In the genomic region with DNA sequence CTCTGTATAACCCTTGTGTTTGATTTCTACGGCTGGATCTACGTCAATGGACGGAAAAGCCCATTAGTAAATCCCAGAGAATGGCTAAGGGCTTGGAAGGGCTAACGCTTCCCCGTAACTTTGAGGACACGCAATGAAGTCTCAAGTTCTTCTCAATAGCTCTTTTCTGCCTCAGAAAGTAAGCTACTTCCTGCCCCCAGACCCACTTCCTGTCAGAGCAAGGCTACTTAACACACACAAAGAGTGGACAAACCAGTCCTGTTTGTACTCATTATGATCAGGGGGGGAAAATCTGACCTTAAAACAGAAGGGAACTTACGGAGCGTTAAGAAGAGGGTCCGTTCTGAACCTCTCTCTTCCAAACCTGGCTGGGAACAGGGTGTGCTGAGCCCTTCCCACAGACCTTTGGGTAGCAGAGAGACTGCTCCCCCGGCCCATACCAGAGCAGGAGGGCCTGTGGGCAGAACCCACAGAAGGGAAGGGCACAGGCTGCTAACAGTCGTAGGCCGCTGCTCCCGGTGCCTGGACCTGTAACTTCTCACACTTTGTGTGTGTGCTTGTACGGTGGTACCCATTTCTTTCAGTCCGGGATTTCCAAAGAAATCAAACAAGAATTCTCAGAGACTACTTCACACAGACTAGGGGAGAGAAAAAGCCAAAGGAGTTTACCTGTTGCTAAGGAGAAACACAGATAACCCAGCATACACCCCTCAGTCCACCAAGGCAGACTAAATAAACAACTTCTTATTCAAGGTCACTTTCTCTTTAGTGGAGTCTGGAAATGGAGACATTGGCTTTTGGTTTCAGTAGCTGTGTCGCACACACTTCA, we compare ENCODE assay signal across 11 mouse cellular contexts. TPM values are rescaled to one million over a fixed set of nuclear protein-coding genes. Genes with fewer than 3 reads are reported as not detected.
DNase-seq lines count a peak whose midpoint lies in the region; ATAC-seq and TF ChIP-seq lines count a peak whose summit lies in the region.
"Had no signal": no experiment of that assay in that cellular context is flagged by ENCODE, and none has a peak within 500 bp of the region (broad histone marks: within the 10 kb centered on the region; RNA-seq: fewer than 3 reads in every experiment).

No protein-coding gene starts in this region.

- H3K9ac ChIP-seq in heart, embryonic 13.5 days, result peak overlapping the region; percentile 44; the same call in 1 of the 2 replicates
- no peak overlapping the region for H3K9ac ChIP-seq in liver, postnatal 0 days (replicated peaks)
- no peak overlapping the region for H3K9ac ChIP-seq in liver, embryonic 12.5 days
- 0 out of 2 replicates have a peak overlapping the region, but pooled peaks have one; percentile 24 for H3K9ac ChIP-seq in ES-Bruce4 (ENCODE audit: low read depth, poor library complexity, severe bottlenecking)
- H3K9ac ChIP-seq in limb, embryonic 15.5 days, result no peak overlapping the region
- H3K9ac ChIP-seq: hindbrain, embryonic 12.5 days had no signal

- peak overlapping the region; percentile 55; the same call in 1 of the 2 replicates for H3K27ac ChIP-seq in heart, embryonic 13.5 days (replicated peaks)
- peak overlapping the region; percentile 22; the same call in 1 of the 2 replicates for H3K27ac ChIP-seq in liver, postnatal 0 days (ENCODE audit: low read depth)
- H3K27ac ChIP-seq in liver, embryonic 12.5 days, result no peak overlapping the region
- H3K27ac ChIP-seq in ES-Bruce4 (ENCODE audit: insufficient read depth, low read length), result peak overlapping the region; percentile 10; the same call in 1 of the 2 replicates
- 0 out of 2 replicates have a peak overlapping the region, but pooled peaks have one; percentile 43 for H3K27ac ChIP-seq in limb, embryonic 15.5 days
- H3K27ac ChIP-seq: hindbrain, embryonic 12.5 days had no signal

- H3K27me3 ChIP-seq in heart, embryonic 13.5 days (replicated peaks), result no peaks in the 10 kb centered on the region
- no peaks in the 10 kb centered on the region for H3K27me3 ChIP-seq in liver, postnatal 0 days (ENCODE audit: insufficient read depth, low read length)
- H3K27me3 ChIP-seq in liver, embryonic 12.5 days (replicated peaks), result no peaks in the 10 kb centered on the region
- no peaks in the 10 kb centered on the region for H3K27me3 ChIP-seq in ES-Bruce4 (ENCODE audit: control insufficient read depth, insufficient read depth, low read length, poor library complexity, severe bottlenecking)
- no peaks in the 10 kb centered on the region for H3K27me3 ChIP-seq in limb, embryonic 15.5 days
- H3K27me3 ChIP-seq: hindbrain, embryonic 12.5 days had no signal

- peaks cover 93% of the 10 kb centered on the region for H3K4me1 ChIP-seq in heart, embryonic 13.5 days
- peaks cover 15% of the 10 kb centered on the region for H3K4me1 ChIP-seq in liver, postnatal 0 days (ENCODE audit: insufficient read depth)
- peaks cover 85% of the 10 kb centered on the region for H3K4me1 ChIP-seq in liver, embryonic 12.5 days
- peaks cover 18% of the 10 kb centered on the region for H3K4me1 ChIP-seq in ES-Bruce4 (ENCODE audit: control insufficient read depth, insufficient read depth, low read length)
- H3K4me1 ChIP-seq in limb, embryonic 15.5 days, result peaks cover 12% of the 10 kb centered on the region; the same call in 1 of the 2 replicates

- TF ChIP-seq EP300 in liver, postnatal 0 days (IDR thresholded peaks at IDR 0.05; ENCODE audit: low read depth), result no peak
- no peak for TF ChIP-seq EP300 in ES-Bruce4 (IDR thresholded peaks at IDR 0.05; ENCODE audit: insufficient read depth, low read depth, low read length)

- TF ChIP-seq POLR2A in ES-Bruce4 (IDR thresholded peaks at IDR 0.05; ENCODE audit: insufficient read depth, low read length), result no peak

- intact Hi-C loops in heart, postnatal 10 days (cut with DNase I), result no loop called here

- no peaks in the 10 kb centered on the region for H3K36me3 ChIP-seq in heart, embryonic 13.5 days
- no peaks in the 10 kb centered on the region for H3K36me3 ChIP-seq in liver, postnatal 0 days (replicated peaks; ENCODE audit: insufficient read depth, low read length)
- H3K36me3 ChIP-seq in liver, embryonic 12.5 days, result peaks cover 22% of the 10 kb centered on the region
- H3K36me3 ChIP-seq in ES-Bruce4 (ENCODE audit: control insufficient read depth, insufficient read depth, low read length, poor library complexity, severe bottlenecking), result peaks cover 3% of the 10 kb centered on the region; the same call in 1 of the 2 replicates
- no peaks in the 10 kb centered on the region for H3K36me3 ChIP-seq in limb, embryonic 15.5 days
- H3K36me3 ChIP-seq: hindbrain, embryonic 12.5 days had no signal

- no peak for TF ChIP-seq CTCF in liver, postnatal 0 days (IDR thresholded peaks at IDR 0.05; ENCODE audit: low read depth)
- TF ChIP-seq CTCF in ES-Bruce4 (IDR thresholded peaks at IDR 0.05; ENCODE audit: low read depth, low read length), result no peak

- H3K4me3 ChIP-seq in heart, embryonic 13.5 days, result no peak overlapping the region
- H3K4me3 ChIP-seq in liver, postnatal 0 days (ENCODE audit: low read depth, low read length), result no peak overlapping the region
- H3K4me3 ChIP-seq in liver, embryonic 12.5 days, result no peak overlapping the region
- H3K4me3 ChIP-seq in ES-Bruce4 (ENCODE audit: low read depth, low read length), result no peak overlapping the region
- H3K4me3 ChIP-seq in limb, embryonic 15.5 days, result no peak overlapping the region
- H3K4me3 ChIP-seq: hindbrain, embryonic 12.5 days had no signal

- no peak overlapping the region for H3K4me2 ChIP-seq in heart, embryonic 13.5 days
- no peak overlapping the region for H3K4me2 ChIP-seq in liver, postnatal 0 days (ENCODE audit: low read depth, low read length)
- H3K4me2 ChIP-seq in liver, embryonic 12.5 days, result no peak overlapping the region
- no peak overlapping the region for H3K4me2 ChIP-seq in limb, embryonic 15.5 days
- H3K4me2 ChIP-seq: hindbrain, embryonic 12.5 days; midbrain, embryonic 11.5 days had no signal

- 78% methylated on average over 16 of the region's 16 CpGs for WGBS in heart, embryonic 13.5 days
- 72% methylated on average over 16 of the region's 16 CpGs for WGBS in liver, postnatal 0 days (ENCODE audit: insufficient replicate concordance)
- WGBS in liver, embryonic 12.5 days (ENCODE audit: insufficient replicate concordance), result 77% methylated on average over 16 of the region's 16 CpGs
- 76% methylated on average over 16 of the region's 16 CpGs for WGBS in limb, embryonic 15.5 days

- ATAC-seq in heart, embryonic 13.5 days (ENCODE audit: extremely low read depth, insufficient number of reproducible peaks, low FRiP score, low TSS enrichment), result no peak
- no peak for ATAC-seq in liver, postnatal 0 days
- no peak for ATAC-seq in liver, embryonic 12.5 days
- ATAC-seq in limb, embryonic 15.5 days (ENCODE audit: insufficient number of reproducible peaks, low FRiP score, low TSS enrichment, low read depth), result no peak

- H3K9me3 ChIP-seq in heart, embryonic 13.5 days, result no peaks in the 10 kb centered on the region
- H3K9me3 ChIP-seq in liver, postnatal 0 days (ENCODE audit: low read length), result no peaks in the 10 kb centered on the region
- H3K9me3 ChIP-seq in liver, embryonic 12.5 days (replicated peaks), result no peaks in the 10 kb centered on the region
- H3K9me3 ChIP-seq in ES-Bruce4 (replicated peaks; ENCODE audit: control insufficient read depth, insufficient read depth, low read length, poor library complexity, severe bottlenecking), result no peaks in the 10 kb centered on the region
- no peaks in the 10 kb centered on the region for H3K9me3 ChIP-seq in limb, embryonic 15.5 days
- H3K9me3 ChIP-seq: hindbrain, embryonic 12.5 days had no signal

- no peak for DNase-seq in heart, postnatal 10 days
- DNase-seq in liver, postnatal 0 days, result no peak
- DNase-seq in right cerebral cortex, adult 2 months (ENCODE audit: low spot score in 2 of 2), result no peak
- DNase-seq in urinary bladder, adult 18-20 months (ENCODE audit: low spot score in 2 of 2), result no peak
- DNase-seq: B cell, adult 2 months had no signal

RNA-seq across cellular contexts. Expression of a gene that starts 10.7 kb away (rescaled TPM):
- 103 and 105 TPM in 2 replicates for polyA plus RNA-seq in heart, embryonic 13.5 days (2015; fragmentation: Nextera tagmentation; extraction: Ambion mirVana)
- total RNA-seq in heart, postnatal 10 days (2021), result 10 to 100 TPM; 68.1 to 83.6 TPM
- 32.0 and 34.8 TPM in 2 replicates for polyA plus RNA-seq in liver, postnatal 0 days (2015; fragmentation: Nextera tagmentation; extraction: Ambion mirVana)
- polyA plus RNA-seq in liver, embryonic 12.5 days (2016; fragmentation: Nextera tagmentation; extraction: Ambion mirVana), result 67.9 and 72.4 TPM in 2 replicates
- 163 and 168 TPM in 2 replicates for polyA plus RNA-seq in ES-Bruce4 (2011; ENCODE audit: insufficient read depth, insufficient read length, low read depth, missing spikeins)
- polyA plus RNA-seq in limb, embryonic 15.5 days (2015; fragmentation: Nextera tagmentation; extraction: Ambion mirVana), result 114 and 115 TPM in 2 replicates

Comparison
In these comparisons a context has a peak if more than half of its experiments do, and no peak if none do; other contexts are left out.
1. H3K9ac ChIP-seq: peak in heart, embryonic 13.5 days (single experiment) and ES-Bruce4 (single experiment); none in liver, postnatal 0 days (single experiment), liver, embryonic 12.5 days (single experiment) and limb, embryonic 15.5 days (single experiment).